Comparison of ENCODE assay signal across 8 mouse cellular contexts in the genomic region with DNA sequence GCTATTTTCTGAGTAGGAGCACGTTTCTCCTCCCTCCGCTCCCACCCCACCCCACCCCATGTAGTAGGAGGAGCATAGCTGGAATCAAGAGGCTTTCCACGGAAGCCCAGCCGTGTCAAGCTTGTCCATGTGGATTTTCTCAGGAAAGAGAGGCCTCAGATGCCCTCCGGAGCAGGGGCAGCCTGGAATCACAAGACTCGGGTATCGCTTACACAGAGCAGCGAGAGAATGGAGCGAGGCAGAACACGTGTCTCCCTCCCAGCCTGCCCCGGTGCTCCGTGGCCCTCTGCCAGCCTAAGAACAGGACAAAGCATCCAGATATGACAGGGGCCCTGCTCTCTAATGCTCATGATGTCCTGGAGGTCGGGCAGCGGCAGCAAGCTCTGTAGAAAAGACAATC. TPM values are rescaled to one million over a fixed set of nuclear protein-coding genes. Genes with fewer than 3 reads are reported as not detected.
DNase-seq lines count a peak whose midpoint lies in the region; ATAC-seq and TF ChIP-seq lines count a peak whose summit lies in the region.

No protein-coding gene starts in this region.

- peak overlapping the region; percentile 59 for H3K27ac ChIP-seq in MEL (ENCODE audit: control insufficient read depth, low read depth, low read length)
- peak overlapping the region; percentile 31; the same call in 1 of the 2 replicates for H3K27ac ChIP-seq in forebrain, embryonic 13.5 days
- peak overlapping the region; percentile 81 for H3K27ac ChIP-seq in heart, postnatal 0 days (ENCODE audit: low read depth)
- no peak overlapping the region for H3K27ac ChIP-seq in liver, embryonic 13.5 days
- peak overlapping the region; percentile 84 for H3K27ac ChIP-seq in neural tube, embryonic 13.5 days (replicated peaks)

- peaks cover 0 to 10% of the 10 kb centered on the region in 2 experiments; a peak in 2 of 4 replicates for H3K36me3 ChIP-seq in MEL (ENCODE audit: control insufficient read depth in 1 of 2, insufficient read depth in 2 of 2, low read length in 2 of 2)
- H3K36me3 ChIP-seq in forebrain, embryonic 13.5 days (ENCODE audit: poor library complexity, severe bottlenecking): no peaks in the 10 kb centered on the region
- H3K36me3 ChIP-seq in heart, postnatal 0 days (replicated peaks; ENCODE audit: control insufficient read depth, insufficient read depth, low read length): no peaks in the 10 kb centered on the region
- no peaks in the 10 kb centered on the region for H3K36me3 ChIP-seq in liver, embryonic 13.5 days
- H3K36me3 ChIP-seq in neural tube, embryonic 13.5 days: no peaks in the 10 kb centered on the region

- H3K9ac ChIP-seq in MEL (ENCODE audit: control insufficient read depth, low read depth, low read length, poor library complexity, severe bottlenecking): peak overlapping the region; percentile 91
- peak overlapping the region; percentile 41 for H3K9ac ChIP-seq in forebrain, embryonic 13.5 days
- H3K9ac ChIP-seq in heart, postnatal 0 days (replicated peaks; ENCODE audit: low read depth, low read length): peak overlapping the region; percentile 5
- peak overlapping the region; percentile 59; the same call in 1 of the 2 replicates for H3K9ac ChIP-seq in liver, embryonic 13.5 days
- peak overlapping the region; percentile 67 for H3K9ac ChIP-seq in neural tube, embryonic 13.5 days

- no peaks in the 10 kb centered on the region for H3K9me3 ChIP-seq in MEL (replicated peaks; ENCODE audit: insufficient read depth, low read length)
- H3K9me3 ChIP-seq in forebrain, embryonic 13.5 days (replicated peaks): no peaks in the 10 kb centered on the region
- no peaks in the 10 kb centered on the region for H3K9me3 ChIP-seq in heart, postnatal 0 days (replicated peaks; ENCODE audit: control insufficient read depth, low read length)
- no peaks in the 10 kb centered on the region for H3K9me3 ChIP-seq in liver, embryonic 13.5 days (replicated peaks)
- no peaks in the 10 kb centered on the region for H3K9me3 ChIP-seq in neural tube, embryonic 13.5 days

- peak; percentile 88 for DNase-seq in MEL (ENCODE audit: low read depth, low spot score)
- DNase-seq in heart, postnatal 0 days (ENCODE audit: low spot score): peak; percentile 95
- DNase-seq in kidney, postnatal 25 days: peak; percentile 78 to 90
- no peak for DNase-seq in liver, embryonic 13.5 days
- DNase-seq in T-cell, adult 2 months (ENCODE audit: low spot score): no peak

- peak overlapping the region; percentile 58 for H3K4me2 ChIP-seq in forebrain, embryonic 13.5 days
- peak overlapping the region; percentile 54 for H3K4me2 ChIP-seq in heart, postnatal 0 days (ENCODE audit: low read depth, low read length)
- peak overlapping the region; percentile 66 for H3K4me2 ChIP-seq in liver, embryonic 13.5 days
- H3K4me2 ChIP-seq in neural tube, embryonic 13.5 days: peak overlapping the region; percentile 64

- peak overlapping the region; percentile 72 to 84 for H3K4me3 ChIP-seq in MEL (ENCODE audit: control insufficient read depth in 1 of 2, insufficient read depth in 1 of 2, low read depth in 2 of 2, low read length in 2 of 2)
- peak overlapping the region; percentile 36 for H3K4me3 ChIP-seq in forebrain, embryonic 13.5 days
- H3K4me3 ChIP-seq in heart, postnatal 0 days (ENCODE audit: low read depth, low read length): peak overlapping the region; percentile 20
- H3K4me3 ChIP-seq in liver, embryonic 13.5 days (replicated peaks): peak overlapping the region; percentile 47
- peak overlapping the region; percentile 34 for H3K4me3 ChIP-seq in neural tube, embryonic 13.5 days

- no peak for TF ChIP-seq CTCF in MEL (IDR thresholded peaks at IDR 0.05 in 2 of 3, conservative IDR thresholded peaks at IDR 0.05 in 1 of 3; ENCODE audit: control insufficient read depth in 1 of 3, insufficient read depth in 1 of 3, low read depth in 2 of 3, low read length in 3 of 3, poor library complexity in 1 of 3, severe bottlenecking in 1 of 3)
- TF ChIP-seq CTCF in heart, postnatal 0 days (IDR thresholded peaks at IDR 0.05; ENCODE audit: low read depth): no peak

- peaks cover 2 to 8% of the 10 kb centered on the region in 2 experiments; a peak in 3 of 4 replicates for H3K4me1 ChIP-seq in MEL (ENCODE audit: control insufficient read depth in 1 of 2, insufficient read depth in 2 of 2, low read length in 2 of 2)
- peaks cover 5% of the 10 kb centered on the region for H3K4me1 ChIP-seq in forebrain, embryonic 13.5 days
- H3K4me1 ChIP-seq in heart, postnatal 0 days (ENCODE audit: control insufficient read depth, insufficient read depth): peaks cover 30% of the 10 kb centered on the region
- H3K4me1 ChIP-seq in liver, embryonic 13.5 days (replicated peaks): peaks cover 6% of the 10 kb centered on the region; the same call in 1 of the 2 replicates
- peaks cover 12% of the 10 kb centered on the region for H3K4me1 ChIP-seq in neural tube, embryonic 13.5 days (replicated peaks)

- peak; percentile 8 to 32; a peak in 1 of 4 replicates for TF ChIP-seq EP300 in MEL (IDR thresholded peaks at IDR 0.05; ENCODE audit: low read depth in 1 of 2, low read length in 2 of 2)
- TF ChIP-seq EP300 in heart, postnatal 0 days (IDR thresholded peaks at IDR 0.05; ENCODE audit: low read depth): peak; percentile 99

- TF ChIP-seq POLR2A in MEL (IDR thresholded peaks at IDR 0.05; ENCODE audit: control insufficient read depth in 1 of 2, insufficient read depth in 1 of 2, low read depth in 1 of 2, low read length in 2 of 2, poor library complexity in 1 of 2): peak in 1 of 2 experiments; percentile 73; a peak in 2 of 4 replicates

- peak; percentile 88 for ATAC-seq in cerebellum, adult (ENCODE audit: insufficient number of reproducible peaks, low FRiP score, low TSS enrichment)
- peak; percentile 89 for ATAC-seq in forebrain, embryonic 13.5 days
- peak; percentile 97 for ATAC-seq in heart, postnatal 0 days (ENCODE audit: insufficient read depth, low read depth)
- peak; percentile 74 for ATAC-seq in liver, embryonic 13.5 days (ENCODE audit: low read depth)
- ATAC-seq in neural tube, embryonic 13.5 days (ENCODE audit: low read depth): peak; percentile 88

- no peaks in the 10 kb centered on the region; the same call in 1 of the 2 replicates for H3K79me2 ChIP-seq in MEL (ENCODE audit: control insufficient read depth, insufficient read depth, low read length, poor library complexity)

- TF ChIP-seq RAD21 in MEL (IDR thresholded peaks at IDR 0.05; ENCODE audit: low read depth, low read length): no peak

- 3% methylated on average over 14 of the region's 14 CpGs for WGBS in forebrain, embryonic 13.5 days
- WGBS in heart, postnatal 0 days: 2% methylated on average over 14 of the region's 14 CpGs
- WGBS in liver, embryonic 13.5 days (ENCODE audit: insufficient replicate concordance): 9% methylated on average over 14 of the region's 14 CpGs
- WGBS in neural tube, embryonic 13.5 days: 1% methylated on average over 14 of the region's 14 CpGs

- no peaks in the 10 kb centered on the region; a peak in 2 of 4 replicates for H3K27me3 ChIP-seq in MEL (ENCODE audit: control insufficient read depth in 1 of 2, insufficient read depth in 2 of 2, low read length in 2 of 2)
- peaks cover 17% of the 10 kb centered on the region for H3K27me3 ChIP-seq in forebrain, embryonic 13.5 days
- H3K27me3 ChIP-seq in heart, postnatal 0 days (ENCODE audit: control insufficient read depth, insufficient read depth, low read length): no peaks in the 10 kb centered on the region
- H3K27me3 ChIP-seq in liver, embryonic 13.5 days: no peaks in the 10 kb centered on the region
- H3K27me3 ChIP-seq in neural tube, embryonic 13.5 days: peaks cover 17% of the 10 kb centered on the region

TF ChIP-seq in MEL, 35 proteins besides CTCF, POLR2A, EP300 and RAD21 (continues in another document):
- 0 out of 2 replicates have a peak, but pooled peaks have one; percentile 21 for TF ChIP-seq KAT2A (conservative IDR thresholded peaks at IDR 0.05; ENCODE audit: low read depth, low read length)
- no peak for TF ChIP-seq MEF2A (IDR thresholded peaks at IDR 0.05; ENCODE audit: extremely low read depth, insufficient replicate concordance, low read depth, low read length, poor library complexity, severe bottlenecking)
- peak; percentile 73 for TF ChIP-seq SIN3A (IDR thresholded peaks at IDR 0.05; ENCODE audit: low read length)
- TF ChIP-seq RCOR1 (IDR thresholded peaks at IDR 0.05; ENCODE audit: low read depth, low read length): peak; percentile 28; the same call in 1 of the 2 replicates
- peak; percentile 57 for TF ChIP-seq HCFC1 (IDR thresholded peaks at IDR 0.05; ENCODE audit: low read depth, low read length)
- no peak for TF ChIP-seq UBTF (IDR thresholded peaks at IDR 0.05; ENCODE audit: borderline replicate concordance, insufficient read depth, low read depth, low read length)
- TF ChIP-seq NELFE (IDR thresholded peaks at IDR 0.05; ENCODE audit: low read depth, low read length): peak; percentile 68
- TF ChIP-seq MYB (IDR thresholded peaks at IDR 0.05; ENCODE audit: low read depth, low read length): no peak
- peak; percentile 84 for TF ChIP-seq USF1 (IDR thresholded peaks at IDR 0.05; ENCODE audit: low read depth, low read length)
- TF ChIP-seq ELF1 (IDR thresholded peaks at IDR 0.05; ENCODE audit: low read depth, low read length): no peak
- peak; percentile 39; the same call in 1 of the 2 replicates for TF ChIP-seq MAZ (IDR thresholded peaks at IDR 0.05; ENCODE audit: low read depth, low read length)
- no peak for TF ChIP-seq CHD2 (IDR thresholded peaks at IDR 0.05; ENCODE audit: low read length)
- no peak for TF ChIP-seq GATA1 (IDR thresholded peaks at IDR 0.05; ENCODE audit: low read depth, low read length)
- TF ChIP-seq E2F4 (IDR thresholded peaks at IDR 0.05; ENCODE audit: borderline replicate concordance, low read depth, low read length): no peak
- TF ChIP-seq TAL1 (IDR thresholded peaks at IDR 0.05; ENCODE audit: low read length): no peak
- TF ChIP-seq MAX (IDR thresholded peaks at IDR 0.05; ENCODE audit: low read length): peak; percentile 98
- TF ChIP-seq GABPA (IDR thresholded peaks at IDR 0.05; ENCODE audit: low read depth, low read length): no peak
- TF ChIP-seq ETS1 (IDR thresholded peaks at IDR 0.05; ENCODE audit: low read depth, low read length): peak; percentile 53; the same call in 1 of the 2 replicates
- no peak for TF ChIP-seq ZNF384 (IDR thresholded peaks at IDR 0.05; ENCODE audit: low read depth, low read length)

RNA-seq across cellular contexts. Expression of gene Slc25a4, which starts 5.8 kb away (rescaled TPM):
- 311 and 342 TPM in 2 replicates for total RNA-seq in MEL (2012; rRNA removed)
- polyA plus RNA-seq in MEL (2012; ENCODE audit: insufficient read depth in 1 of 2, insufficient read length in 2 of 2, low read depth in 1 of 2, low replicate concordance in 2 of 2, missing spikeins in 1 of 2): 100 to 1,000 TPM; 188 to 471 TPM
- polyA plus RNA-seq in forebrain, embryonic 13.5 days (2015; fragmentation: Nextera tagmentation; extraction: Ambion mirVana): 568 and 569 TPM in 2 replicates
- 6,222 and 7,450 TPM in 2 replicates for total RNA-seq in heart, postnatal 0 days (2014; rRNA removed; ENCODE audit: low replicate concordance)
- 6,522 and 6,528 TPM in 2 replicates for polyA plus RNA-seq in heart, postnatal 0 days (2015; fragmentation: Nextera tagmentation; extraction: Ambion mirVana)
- polyA plus RNA-seq in liver, embryonic 13.5 days (2015; fragmentation: Nextera tagmentation; extraction: Ambion mirVana): 124 and 129 TPM in 2 replicates
- 856 and 869 TPM in 2 replicates for polyA plus RNA-seq in neural tube, embryonic 13.5 days (2015; fragmentation: Nextera tagmentation; extraction: Ambion mirVana)

Comparison
In these comparisons a context has a peak if more than half of its experiments do, and no peak if none do; other contexts are left out.
1. DNase-seq: peak in MEL (single experiment), heart, postnatal 0 days (single experiment) and kidney, postnatal 25 days (2 of 2); none in liver, embryonic 13.5 days (single experiment) and T-cell, adult 2 months (single experiment).
2. H3K4me3 ChIP-seq: peak in every context shown above with its lines; median percentile 78 in MEL; 47 in liver, embryonic 13.5 days; 36 in forebrain, embryonic 13.5 days; 34 in neural tube, embryonic 13.5 days; 20 in heart, postnatal 0 days.
3. H3K9ac ChIP-seq: peak in every context shown above with its lines; median percentile 91 in MEL; 67 in neural tube, embryonic 13.5 days; 59 in liver, embryonic 13.5 days; 41 in forebrain, embryonic 13.5 days; 5 in heart, postnatal 0 days.
4. Peak in every context shown above with its lines, with median percentiles within 50 percentile points of each other: ATAC-seq and H3K4me2 ChIP-seq.